Mouse (Mus musculus): ENCODE measurements at regions not wholly inside any gene's neighbourhood (a gene's known extent, or its start where the extent isn't known, plus 50 kb on each side); places are given as distances from the start of the nearest gene placed in this dataset.

GRCm38 (mm10) chr3:102574320-102574719 lies 104.6 kb downstream of the Ngf start:
- Histone ChIP-seq H3K4me1 (ENCODE audit: control insufficient read depth, insufficient read depth, low read length) (no peaks in the 10 kb centered on the region), H3K4me2 (ENCODE audit: low read depth, low read length) (no peak overlapping the region), H3K4me3 (ENCODE audit: low read depth, low read length) (no peak overlapping the region), H3K9ac (replicated peaks; ENCODE audit: low read depth, low read length) (no peak overlapping the region), H3K9me3 (ENCODE audit: control insufficient read depth, low read length) (no peaks in the 10 kb centered on the region), H3K27ac (ENCODE audit: low read depth, low read length) (no peak overlapping the region), H3K27me3 (ENCODE audit: control insufficient read depth, insufficient read depth, low read length) (no peaks in the 10 kb centered on the region), H3K36me3 (ENCODE audit: control insufficient read depth, insufficient read depth, low read length) (no peaks in the 10 kb centered on the region)
- 95% methylated on average over 2 of the region's 2 CpGs for WGBS
- no peak for ATAC-seq (ENCODE audit: low read depth)

DNA sequence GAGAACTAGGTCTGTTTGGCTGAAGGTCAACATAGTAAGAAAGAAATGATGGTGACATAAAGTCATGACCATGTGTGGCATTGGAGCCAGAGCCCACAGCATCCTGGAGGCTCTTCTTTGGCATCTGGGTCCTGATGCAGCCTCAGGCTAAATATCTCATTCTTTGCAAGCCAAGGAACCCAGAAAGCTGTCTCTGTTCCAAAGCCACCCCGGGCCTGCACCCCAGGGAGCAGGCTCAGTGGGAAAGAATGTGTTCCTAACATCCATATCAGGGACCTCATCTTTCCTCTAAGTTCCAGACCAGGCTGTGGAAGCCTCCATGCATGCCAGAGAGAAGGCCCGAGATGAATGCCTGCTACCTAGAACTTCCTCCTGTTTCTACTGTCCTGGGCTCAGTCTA lies 107.2 kb downstream of the Ngf start:
- Histone ChIP-seq H3K36me3 (ENCODE audit: control insufficient read depth, insufficient read depth, low read length) (no peaks in the 10 kb centered on the region), H3K4me3 (ENCODE audit: low read depth, low read length) (no peak overlapping the region), H3K27ac (ENCODE audit: low read depth, low read length) (no peak overlapping the region), H3K27me3 (ENCODE audit: control insufficient read depth, insufficient read depth, low read length) (no peaks in the 10 kb centered on the region), H3K9ac (replicated peaks; ENCODE audit: low read depth, low read length) (no peak overlapping the region), H3K9me3 (ENCODE audit: control insufficient read depth, low read length) (no peaks in the 10 kb centered on the region), H3K4me2 (ENCODE audit: low read depth, low read length) (no peak overlapping the region), H3K4me1 (ENCODE audit: control insufficient read depth, insufficient read depth, low read length) (no peaks in the 10 kb centered on the region)
- no peak for ATAC-seq (ENCODE audit: low read depth)
- WGBS: 89% methylated on average over 2 of the region's 2 CpGs

GRCm38 (mm10) chr3:102581830-102582229 lies 112.1 kb downstream of the Ngf start:
- WGBS: 58% methylated on average over 3 of the region's 3 CpGs
- ATAC-seq (ENCODE audit: low read depth): no peak
- H3K36me3 ChIP-seq (ENCODE audit: control insufficient read depth, insufficient read depth, low read length): no peaks in the 10 kb centered on the region

DNA sequence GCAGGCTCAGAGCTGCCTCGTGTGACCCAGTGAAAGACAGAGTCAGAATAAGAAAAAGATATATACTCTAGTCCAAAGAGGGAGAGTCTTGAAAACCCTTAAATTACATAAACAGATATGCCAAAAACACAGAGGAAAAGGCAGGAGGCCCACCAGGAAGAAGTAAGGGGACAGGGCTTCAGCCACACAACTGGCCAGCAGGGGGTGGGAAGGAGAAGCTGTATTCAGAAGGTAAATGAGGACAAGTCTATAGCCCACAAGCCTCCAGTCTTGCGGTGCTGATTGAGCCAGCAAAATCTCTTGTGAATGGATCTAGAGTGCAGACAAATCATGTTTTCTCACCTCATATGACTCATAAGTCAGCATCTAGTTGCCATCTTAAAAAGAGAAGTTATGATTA lies 115.4 kb downstream of the Ngf start:
- Histone ChIP-seq H3K9me3 (ENCODE audit: control insufficient read depth, low read length) (no peaks in the 10 kb centered on the region), H3K9ac (replicated peaks; ENCODE audit: low read depth, low read length) (no peak overlapping the region), H3K36me3 (ENCODE audit: control insufficient read depth, insufficient read depth, low read length) (no peaks in the 10 kb centered on the region), H3K27ac (ENCODE audit: low read depth, low read length) (no peak overlapping the region), H3K4me3 (ENCODE audit: low read depth, low read length) (no peak overlapping the region), H3K4me2 (ENCODE audit: low read depth, low read length) (no peak overlapping the region), H3K4me1 (ENCODE audit: control insufficient read depth, insufficient read depth, low read length) (no peaks in the 10 kb centered on the region), H3K27me3 (ENCODE audit: control insufficient read depth, insufficient read depth, low read length) (no peaks in the 10 kb centered on the region)
- no peak for ATAC-seq (ENCODE audit: low read depth)
- WGBS: 85% methylated on average over 2 of the region's 2 CpGs

More at GRCm38 (mm10) chr3:102581830-102582229, 112.1 kb downstream of the Ngf start:
- H3K9me3 ChIP-seq (ENCODE audit: control insufficient read depth, low read length): no peaks in the 10 kb centered on the region
- no peaks in the 10 kb centered on the region for H3K27me3 ChIP-seq (ENCODE audit: control insufficient read depth, insufficient read depth, low read length)
- H3K4me2 ChIP-seq (ENCODE audit: low read depth, low read length): no peak overlapping the region
- H3K4me1 ChIP-seq (ENCODE audit: control insufficient read depth, insufficient read depth, low read length): no peaks in the 10 kb centered on the region
- no peak overlapping the region for H3K27ac ChIP-seq (ENCODE audit: low read depth, low read length)
- no peak overlapping the region for H3K9ac ChIP-seq (replicated peaks; ENCODE audit: low read depth, low read length)
- no peak overlapping the region for H3K4me3 ChIP-seq (ENCODE audit: low read depth, low read length)

DNA sequence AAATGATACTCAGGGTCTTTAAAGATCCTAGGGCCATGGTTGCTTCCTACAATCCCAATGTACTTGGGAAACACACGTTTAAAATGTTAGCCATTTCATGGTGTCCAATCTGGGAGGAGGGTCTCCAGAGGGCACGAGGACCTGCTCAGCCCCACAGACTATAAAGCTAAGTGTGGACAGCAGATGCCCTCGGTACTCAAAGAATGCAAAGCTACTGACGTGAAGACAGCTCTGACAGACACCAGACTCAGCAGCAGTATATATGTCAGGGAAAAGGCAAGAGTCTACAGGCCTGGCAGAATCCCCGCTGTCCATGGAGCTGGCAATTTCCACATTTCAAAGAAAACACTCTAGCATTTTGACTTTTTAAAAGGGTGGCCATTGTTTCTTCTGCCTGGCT lies 116.5 kb downstream of the Ngf start:
- Histone ChIP-seq H3K4me3 (ENCODE audit: low read depth, low read length) (no peak overlapping the region), H3K9ac (replicated peaks; ENCODE audit: low read depth, low read length) (no peak overlapping the region), H3K9me3 (ENCODE audit: control insufficient read depth, low read length) (no peaks in the 10 kb centered on the region), H3K36me3 (ENCODE audit: control insufficient read depth, insufficient read depth, low read length) (no peaks in the 10 kb centered on the region), H3K4me1 (ENCODE audit: control insufficient read depth, insufficient read depth, low read length) (no peaks in the 10 kb centered on the region), H3K4me2 (ENCODE audit: low read depth, low read length) (no peak overlapping the region), H3K27ac (ENCODE audit: low read depth, low read length) (no peak overlapping the region), H3K27me3 (ENCODE audit: control insufficient read depth, insufficient read depth, low read length) (no peaks in the 10 kb centered on the region)
- ATAC-seq (ENCODE audit: low read depth): no peak
- 65% methylated on average over 5 of the region's 5 CpGs for WGBS

DNA sequence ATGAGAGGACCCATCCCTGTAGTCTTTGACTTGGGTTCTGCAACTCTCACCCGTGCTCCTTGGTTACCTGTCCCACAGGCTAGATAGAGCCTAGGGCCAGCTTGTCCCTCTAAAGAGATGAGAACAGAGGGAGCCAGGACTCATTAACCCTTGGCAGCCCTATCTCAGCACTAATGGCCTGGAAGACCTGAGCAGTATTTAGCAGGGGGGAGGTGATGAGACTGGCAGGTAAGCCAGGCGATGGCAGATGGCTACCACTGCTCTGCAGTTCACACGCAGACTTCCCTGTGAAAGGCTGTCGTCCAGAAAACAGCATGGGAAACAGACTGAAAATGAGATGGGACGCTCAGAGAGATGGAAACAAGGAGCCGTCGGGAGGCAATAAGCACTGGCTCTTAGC lies 122.3 kb downstream of the Ngf start:
- Histone ChIP-seq H3K4me3 (ENCODE audit: low read depth, low read length) (no peak overlapping the region), H3K27ac (ENCODE audit: low read depth, low read length) (no peak overlapping the region), H3K4me2 (ENCODE audit: low read depth, low read length) (no peak overlapping the region), H3K27me3 (ENCODE audit: control insufficient read depth, insufficient read depth, low read length) (no peaks in the 10 kb centered on the region), H3K9ac (replicated peaks; ENCODE audit: low read depth, low read length) (no peak overlapping the region), H3K4me1 (ENCODE audit: control insufficient read depth, insufficient read depth, low read length) (no peaks in the 10 kb centered on the region), H3K36me3 (ENCODE audit: control insufficient read depth, insufficient read depth, low read length) (no peaks in the 10 kb centered on the region), H3K9me3 (ENCODE audit: control insufficient read depth, low read length) (no peaks in the 10 kb centered on the region)
- WGBS: 84% methylated on average over 7 of the region's 7 CpGs
- no peak for ATAC-seq (ENCODE audit: low read depth)

DNA sequence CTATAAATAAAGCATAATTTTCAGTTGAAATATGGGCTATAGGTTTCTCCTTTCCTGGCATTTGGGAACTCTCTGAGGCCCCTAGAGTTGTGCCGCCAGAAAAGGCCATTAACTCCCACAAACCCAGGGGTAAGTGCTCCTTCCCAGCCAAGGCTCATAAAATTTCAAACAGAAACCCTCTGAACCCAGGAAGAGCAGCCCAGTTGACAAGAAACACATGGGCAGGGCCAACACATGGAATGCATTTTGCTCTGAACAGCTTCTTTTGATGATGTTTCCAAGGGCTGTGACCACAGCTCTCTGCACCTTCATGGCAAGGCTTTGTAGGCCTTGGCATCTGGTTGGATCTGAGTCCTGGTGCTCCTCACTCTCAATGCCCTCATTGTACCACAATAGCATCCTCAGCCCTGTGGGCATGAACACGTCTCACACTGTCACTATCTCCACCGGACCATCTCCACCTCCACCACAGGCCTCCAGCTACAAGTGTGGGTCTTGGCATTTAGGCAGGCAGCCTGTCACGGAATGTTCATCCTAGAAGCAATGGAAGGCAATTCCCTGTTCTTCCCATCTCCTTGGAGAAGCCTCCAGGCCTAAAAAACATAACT lies 127.3 kb downstream of the Ngf start:
- Histone ChIP-seq H3K4me3 (ENCODE audit: low read depth, low read length) (no peak overlapping the region), H3K4me1 (ENCODE audit: control insufficient read depth, insufficient read depth, low read length) (no peaks in the 10 kb centered on the region), H3K9me3 (ENCODE audit: control insufficient read depth, low read length) (no peaks in the 10 kb centered on the region), H3K9ac (replicated peaks; ENCODE audit: low read depth, low read length) (no peak overlapping the region), H3K4me2 (ENCODE audit: low read depth, low read length) (no peak overlapping the region), H3K27ac (ENCODE audit: low read depth, low read length) (no peak overlapping the region), H3K27me3 (ENCODE audit: control insufficient read depth, insufficient read depth, low read length) (no peaks in the 10 kb centered on the region), H3K36me3 (ENCODE audit: control insufficient read depth, insufficient read depth, low read length) (no peaks in the 10 kb centered on the region)
- WGBS: 77% methylated on average over 4 of the region's 4 CpGs
- ATAC-seq (ENCODE audit: low read depth): no peak

GRCm38 (mm10) chr3:102599061-102599460 lies 129.3 kb downstream of the Ngf start:
- H3K27me3 ChIP-seq (ENCODE audit: control insufficient read depth, insufficient read depth, low read length): no peaks in the 10 kb centered on the region
- WGBS: 93% methylated on average over 7 of the region's 7 CpGs
- no peak overlapping the region for H3K4me2 ChIP-seq (ENCODE audit: low read depth, low read length)
- ATAC-seq (ENCODE audit: low read depth): no peak
- H3K36me3 ChIP-seq (ENCODE audit: control insufficient read depth, insufficient read depth, low read length): no peaks in the 10 kb centered on the region
- no peaks in the 10 kb centered on the region for H3K9me3 ChIP-seq (ENCODE audit: control insufficient read depth, low read length)
- no peak overlapping the region for H3K9ac ChIP-seq (replicated peaks; ENCODE audit: low read depth, low read length)
- H3K4me3 ChIP-seq (ENCODE audit: low read depth, low read length): no peak overlapping the region
- no peak overlapping the region for H3K27ac ChIP-seq (ENCODE audit: low read depth, low read length)
- no peaks in the 10 kb centered on the region for H3K4me1 ChIP-seq (ENCODE audit: control insufficient read depth, insufficient read depth, low read length)

- H3K27me3 ChIP-seq (ENCODE audit: control insufficient read depth, insufficient read depth, low read length): no peaks in the 10 kb centered on the region
- no peaks in the 10 kb centered on the region for H3K36me3 ChIP-seq (ENCODE audit: control insufficient read depth, insufficient read depth, low read length)
- ATAC-seq (ENCODE audit: low read depth): no peak
- H3K4me3 ChIP-seq (ENCODE audit: low read depth, low read length): no peak overlapping the region
- no peak overlapping the region for H3K4me2 ChIP-seq (ENCODE audit: low read depth, low read length)
- 93% methylated on average over 13 of the region's 13 CpGs for WGBS
- H3K9me3 ChIP-seq (ENCODE audit: control insufficient read depth, low read length): no peaks in the 10 kb centered on the region
- H3K27ac ChIP-seq (ENCODE audit: low read depth, low read length): no peak overlapping the region
- no peaks in the 10 kb centered on the region for H3K4me1 ChIP-seq (ENCODE audit: control insufficient read depth, insufficient read depth, low read length)
- H3K9ac ChIP-seq (replicated peaks; ENCODE audit: low read depth, low read length): no peak overlapping the region
Observed at GRCm38 (mm10) chr3:102602766-102603165, 131.6 kb upstream of the Tspan2 start.

Data from neural tube, embryonic 14.5 days (tissue).